Mouse (Mus musculus): ENCODE measurements around the gene 6030468B19Rik. TPM values are rescaled to one million over a fixed set of nuclear protein-coding genes. Genes with fewer than 3 reads are reported as not detected.
"Not testable (repeated sequence)": the region's sequence is repeated elsewhere in the genome, so short reads cannot be mapped to it uniquely, and the experiment has no call there.

The 6030468B19Rik gene
- polyA plus RNA-seq, 1 experiment from 2014 or later, result not detected

- Histone ChIP-seq H3K9ac (replicated peaks; ENCODE audit: low read depth, low read length) (no peak overlapping the region), H3K27me3 (replicated peaks; ENCODE audit: control insufficient read depth, insufficient read depth, low read length) (no peaks in the 10 kb centered on the region), H3K36me3 (ENCODE audit: control insufficient read depth, insufficient read depth) (no peaks in the 10 kb centered on the region), H3K4me3 (replicated peaks; ENCODE audit: low read length) (no peak overlapping the region), H3K9me3 (ENCODE audit: control insufficient read depth, low read length) (no peaks in the 10 kb centered on the region), H3K4me2 (ENCODE audit: low read length) (no peak overlapping the region), H3K27ac (ENCODE audit: low read length) (no peak overlapping the region), H3K4me1 (replicated peaks; ENCODE audit: control insufficient read depth, insufficient read depth, low read length) (peaks cover 37% of the 10 kb centered on the region)
- ATAC-seq, result no peak
- WGBS, result 72% methylated on average over 18 of the region's 18 CpGs
These were observed 30.9 kb downstream of the 6030468B19Rik start for GRCm38 (mm10) chr11:117828149-117828887.

GRCm38 (mm10) chr11:117828888-117829604 lies 31.6 kb downstream of the 6030468B19Rik start:
- no peak overlapping the region for H3K27ac ChIP-seq (ENCODE audit: low read length)
- peaks cover 35% of the 10 kb centered on the region for H3K4me1 ChIP-seq (replicated peaks; ENCODE audit: control insufficient read depth, insufficient read depth, low read length)
- H3K4me2 ChIP-seq (ENCODE audit: low read length), result no peak overlapping the region
- H3K4me3 ChIP-seq (replicated peaks; ENCODE audit: low read length), result no peak overlapping the region
- 56% methylated on average over 9 of the region's 9 CpGs for WGBS
- no peak for ATAC-seq
- H3K36me3 ChIP-seq (ENCODE audit: control insufficient read depth, insufficient read depth), result no peaks in the 10 kb centered on the region
- no peaks in the 10 kb centered on the region for H3K9me3 ChIP-seq (ENCODE audit: control insufficient read depth, low read length)
- no peaks in the 10 kb centered on the region for H3K27me3 ChIP-seq (replicated peaks; ENCODE audit: control insufficient read depth, insufficient read depth, low read length)
- no peak overlapping the region for H3K9ac ChIP-seq (replicated peaks; ENCODE audit: low read depth, low read length)

- no peaks in the 10 kb centered on the region for H3K9me3 ChIP-seq (ENCODE audit: control insufficient read depth, low read length)
- H3K4me1 ChIP-seq (replicated peaks; ENCODE audit: control insufficient read depth, insufficient read depth, low read length), result peaks cover 30% of the 10 kb centered on the region
- 87% methylated on average over 2 of the region's 2 CpGs for WGBS
- no peak for ATAC-seq
- no peak overlapping the region for H3K4me2 ChIP-seq (ENCODE audit: low read length)
- H3K4me3 ChIP-seq (replicated peaks; ENCODE audit: low read length), result no peak overlapping the region
- no peak overlapping the region for H3K27ac ChIP-seq (ENCODE audit: low read length)
- no peaks in the 10 kb centered on the region for H3K36me3 ChIP-seq (ENCODE audit: control insufficient read depth, insufficient read depth)
- no peaks in the 10 kb centered on the region for H3K27me3 ChIP-seq (replicated peaks; ENCODE audit: control insufficient read depth, insufficient read depth, low read length)
- H3K9ac ChIP-seq (replicated peaks; ENCODE audit: low read depth, low read length), result no peak overlapping the region
These were observed 32.3 kb downstream of the 6030468B19Rik start for GRCm38 (mm10) chr11:117829671-117830215.

- 55% methylated on average over 9 of the region's 9 CpGs for WGBS
- Histone ChIP-seq H3K4me2 (ENCODE audit: low read length) (no peak overlapping the region), H3K27ac (ENCODE audit: low read length) (no peak overlapping the region), H3K27me3 (replicated peaks; ENCODE audit: control insufficient read depth, insufficient read depth, low read length) (no peaks in the 10 kb centered on the region), H3K9ac (replicated peaks; ENCODE audit: low read depth, low read length) (no peak overlapping the region), H3K36me3 (ENCODE audit: control insufficient read depth, insufficient read depth) (no peaks in the 10 kb centered on the region), H3K4me3 (replicated peaks; ENCODE audit: low read length) (no peak overlapping the region), H3K4me1 (replicated peaks; ENCODE audit: control insufficient read depth, insufficient read depth, low read length) (peaks cover 26% of the 10 kb centered on the region), H3K9me3 (ENCODE audit: control insufficient read depth, low read length) (no peaks in the 10 kb centered on the region)
- no peak for ATAC-seq
These were observed 32.9 kb downstream of the 6030468B19Rik start for GRCm38 (mm10) chr11:117830401-117830800.

- ATAC-seq, result peak; percentile 79
- H3K27ac ChIP-seq (ENCODE audit: low read length), result no peak overlapping the region
- peak overlapping the region; percentile 42 for H3K4me3 ChIP-seq (replicated peaks; ENCODE audit: low read length)
- H3K36me3 ChIP-seq (ENCODE audit: control insufficient read depth, insufficient read depth), result no peaks in the 10 kb centered on the region
- H3K4me1 ChIP-seq (replicated peaks; ENCODE audit: control insufficient read depth, insufficient read depth, low read length), result peaks cover 15% of the 10 kb centered on the region
- H3K27me3 ChIP-seq (replicated peaks; ENCODE audit: control insufficient read depth, insufficient read depth, low read length), result no peaks in the 10 kb centered on the region
- 17% methylated on average over 28 of the region's 28 CpGs for WGBS
- H3K4me2 ChIP-seq (ENCODE audit: low read length), result peak overlapping the region; percentile 53
- H3K9ac ChIP-seq (replicated peaks; ENCODE audit: low read depth, low read length), result peak overlapping the region; percentile 50
- H3K9me3 ChIP-seq (ENCODE audit: control insufficient read depth, low read length), result no peaks in the 10 kb centered on the region
These were observed 34.9 kb downstream of the 6030468B19Rik start for GRCm38 (mm10) chr11:117832086-117832969.

GRCm38 (mm10) chr11:117833509-117833908 lies 36.0 kb downstream of the 6030468B19Rik start:
- H3K27ac ChIP-seq (ENCODE audit: low read length); H3K27me3 ChIP-seq (replicated peaks; ENCODE audit: control insufficient read depth, insufficient read depth, low read length); ATAC-seq; H3K4me3 ChIP-seq (replicated peaks; ENCODE audit: low read length); H3K36me3 ChIP-seq (ENCODE audit: control insufficient read depth, insufficient read depth); H3K9me3 ChIP-seq (ENCODE audit: control insufficient read depth, low read length); H3K4me2 ChIP-seq (ENCODE audit: low read length); H3K9ac ChIP-seq (replicated peaks; ENCODE audit: low read depth, low read length): not testable (repeated sequence)
- peaks cover 11% of the 10 kb centered on the region for H3K4me1 ChIP-seq (replicated peaks; ENCODE audit: control insufficient read depth, insufficient read depth, low read length)
- 96% methylated on average over 4 of the region's 6 CpGs for WGBS

GRCm38 (mm10) chr11:117834086-117834485 lies 36.6 kb downstream of the 6030468B19Rik start:
- H3K36me3 ChIP-seq (ENCODE audit: control insufficient read depth, insufficient read depth), result no peaks in the 10 kb centered on the region
- no peaks in the 10 kb centered on the region for H3K27me3 ChIP-seq (replicated peaks; ENCODE audit: control insufficient read depth, insufficient read depth, low read length)
- peaks cover 6% of the 10 kb centered on the region for H3K4me1 ChIP-seq (replicated peaks; ENCODE audit: control insufficient read depth, insufficient read depth, low read length)
- no peak overlapping the region for H3K4me2 ChIP-seq (ENCODE audit: low read length)
- no peak overlapping the region for H3K27ac ChIP-seq (ENCODE audit: low read length)
- 97% methylated on average over 8 of the region's 8 CpGs for WGBS
- no peak overlapping the region for H3K9ac ChIP-seq (replicated peaks; ENCODE audit: low read depth, low read length)
- ATAC-seq, result no peak
- no peaks in the 10 kb centered on the region for H3K9me3 ChIP-seq (ENCODE audit: control insufficient read depth, low read length)
- H3K4me3 ChIP-seq (replicated peaks; ENCODE audit: low read length), result no peak overlapping the region

- 0 out of 2 replicates have a peak, but pooled peaks have one; percentile 21 for ATAC-seq
- Histone ChIP-seq H3K4me2 (ENCODE audit: low read length) (peak overlapping the region; percentile 45), H3K9me3 (ENCODE audit: control insufficient read depth, low read length) (no peaks in the 10 kb centered on the region), H3K9ac (replicated peaks; ENCODE audit: low read depth, low read length) (no peak overlapping the region), H3K36me3 (ENCODE audit: control insufficient read depth, insufficient read depth) (no peaks in the 10 kb centered on the region), H3K27ac (ENCODE audit: low read length) (no peak overlapping the region), H3K27me3 (replicated peaks; ENCODE audit: control insufficient read depth, insufficient read depth, low read length) (no peaks in the 10 kb centered on the region), H3K4me3 (replicated peaks; ENCODE audit: low read length) (peak overlapping the region; percentile 19), H3K4me1 (replicated peaks; ENCODE audit: control insufficient read depth, insufficient read depth, low read length) (peaks cover 10% of the 10 kb centered on the region)
- 25% methylated on average over 13 of the region's 13 CpGs for WGBS
These were observed 38.8 kb downstream of the 6030468B19Rik start for GRCm38 (mm10) chr11:117836306-117836705.

Measured in forebrain, embryonic 16.5 days (tissue).